Mouse (Mus musculus) layer of hippocampus, adult 11-12 months (tissue): ENCODE data around the gene Gm14862.

Experiments used
- DNase-seq: peaks from one replicate; pipeline ENCODE4 v3.0.0; 2022; ENCODE audit warnings: low spot score

Gm14862 gene

DNA sequence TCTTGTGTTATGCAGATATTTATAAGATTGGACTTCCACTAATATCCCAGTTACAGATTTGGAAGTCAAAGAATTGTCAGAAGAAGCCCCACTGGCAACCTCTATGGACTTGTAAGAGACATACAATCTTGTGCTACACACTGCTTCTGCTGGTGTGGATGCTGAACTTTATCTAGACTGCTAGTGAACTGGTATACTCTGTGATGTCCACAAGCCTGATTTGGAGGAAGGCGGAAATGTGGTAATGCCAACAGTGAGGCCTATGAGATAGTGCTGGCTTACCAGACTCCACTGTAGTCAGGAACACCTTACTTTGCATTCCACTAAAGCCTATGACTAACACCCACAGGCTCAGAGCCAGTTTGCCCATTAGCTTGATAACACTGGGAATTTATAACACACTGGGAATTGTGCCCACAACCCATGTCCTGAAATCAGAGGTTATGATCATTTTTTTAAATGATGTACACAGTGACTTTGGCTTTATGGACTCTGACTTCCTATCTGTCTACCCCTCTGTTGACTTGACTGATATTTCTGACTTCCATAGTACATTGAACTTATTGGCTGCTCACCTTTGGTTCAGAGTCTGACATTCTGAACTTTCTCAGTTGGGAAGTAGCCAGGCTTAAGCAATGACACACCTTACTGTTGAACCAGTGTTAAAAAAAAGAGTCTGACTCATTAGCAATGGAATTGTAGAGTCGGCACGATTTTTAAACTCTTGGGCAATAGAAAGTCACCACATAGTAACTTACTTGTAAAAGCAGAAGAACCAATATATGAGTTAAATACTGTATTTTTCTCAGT is 34.1 kb downstream of the Gm14862 start:
- no peak for DNase-seq

DNA sequence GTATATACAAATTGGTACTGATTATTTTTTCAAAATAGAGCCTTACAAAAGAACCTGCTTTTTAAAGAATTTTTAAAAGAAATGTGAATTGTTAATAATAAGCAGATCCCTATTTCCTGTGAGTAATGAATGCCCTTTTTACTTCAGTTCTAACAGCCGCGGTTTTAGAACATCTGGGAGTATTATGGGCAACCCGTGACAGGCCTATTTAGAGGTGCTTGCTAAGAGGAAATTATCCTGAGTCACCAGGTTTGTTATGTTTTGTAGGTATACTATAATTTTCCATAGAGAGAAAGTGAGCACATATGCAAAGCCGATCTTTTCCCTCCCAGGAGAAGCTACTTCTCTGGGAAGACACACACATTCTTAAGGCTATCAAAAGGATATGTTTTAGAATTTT is 35.0 kb downstream of the Gm14862 start:
- no peak for DNase-seq

DNA sequence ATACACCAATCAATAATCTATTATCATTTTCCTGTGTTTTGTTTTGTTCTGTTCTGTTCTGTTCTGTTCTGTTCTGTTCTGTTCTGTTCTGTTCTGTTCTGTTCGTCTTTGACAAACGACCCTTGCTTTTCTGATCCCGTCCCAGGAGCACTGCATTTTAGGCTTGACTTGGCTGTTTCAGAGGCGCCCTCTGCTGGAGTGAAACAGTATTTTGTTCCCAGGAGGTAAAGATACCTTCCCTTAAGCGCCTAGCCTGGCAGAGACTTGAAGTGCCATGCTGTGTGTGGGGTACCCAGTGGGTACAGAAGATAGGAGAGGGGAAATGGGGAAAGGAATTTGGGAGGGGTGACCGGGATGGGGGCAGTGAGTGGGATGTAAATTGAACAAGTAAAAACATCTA is 35.5 kb downstream of the Gm14862 start:
- DNase-seq: peak; percentile 22

DNA sequence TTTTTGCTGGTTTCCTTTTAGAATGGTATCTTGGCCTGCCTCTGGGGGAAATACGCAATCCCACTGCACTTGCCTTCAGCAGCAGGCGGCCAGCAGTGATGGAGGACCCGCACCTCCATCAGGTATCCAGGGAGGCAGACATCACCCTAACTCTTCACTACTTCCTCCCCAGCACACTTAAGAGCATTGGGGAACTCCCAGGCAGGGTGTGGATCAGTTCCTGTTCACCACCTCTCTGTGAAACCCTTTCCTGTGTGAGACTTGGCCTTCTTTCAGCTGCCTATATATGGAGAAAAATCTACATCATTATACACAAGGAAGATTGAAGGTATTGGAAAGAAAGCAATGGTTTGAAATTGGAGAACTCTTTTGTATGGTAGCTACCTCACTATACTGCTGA is 37.1 kb downstream of the Gm14862 start:
- DNase-seq: no peak

DNA sequence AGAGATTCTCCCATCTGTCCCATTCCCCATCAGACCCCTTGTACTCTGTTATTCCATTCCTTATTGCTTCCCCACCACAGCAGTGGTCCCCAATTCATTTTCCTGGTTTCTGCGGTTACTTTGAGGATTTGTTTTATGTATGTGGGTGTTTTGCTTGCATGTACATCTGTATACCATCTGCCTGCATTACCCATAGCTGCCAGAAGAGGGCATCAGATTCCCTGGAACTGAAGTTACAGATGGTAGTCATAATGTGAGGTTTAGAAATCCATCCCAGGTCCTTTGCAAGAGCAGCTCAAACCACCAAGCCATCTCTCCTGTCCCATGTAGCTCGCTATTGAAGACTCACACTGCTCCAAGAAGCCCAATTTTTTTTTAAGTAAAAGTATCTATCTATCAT is 40.5 kb downstream of the Gm14862 start:
- no peak for DNase-seq

DNA sequence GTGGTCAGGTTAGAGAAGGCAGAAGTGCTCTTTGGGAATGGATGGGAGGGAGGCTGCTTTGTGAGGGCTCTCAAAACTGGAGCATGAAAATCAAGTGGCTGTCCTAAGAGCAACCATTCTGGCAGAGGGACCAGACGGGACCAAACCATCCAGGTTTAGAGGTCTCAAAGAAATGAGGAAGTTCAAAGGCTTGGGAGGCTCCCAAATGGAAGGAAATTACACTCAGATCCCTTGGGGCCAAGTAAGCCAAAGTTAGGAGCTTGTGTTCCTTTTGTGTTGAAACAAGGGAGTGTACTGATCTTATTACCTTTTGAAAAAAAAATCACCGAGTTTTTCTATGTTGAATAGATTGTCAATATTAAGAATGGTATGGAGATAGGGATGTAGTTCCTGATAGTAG is 51.6 kb downstream of the Gm14862 start:
- DNase-seq: no peak

DNA sequence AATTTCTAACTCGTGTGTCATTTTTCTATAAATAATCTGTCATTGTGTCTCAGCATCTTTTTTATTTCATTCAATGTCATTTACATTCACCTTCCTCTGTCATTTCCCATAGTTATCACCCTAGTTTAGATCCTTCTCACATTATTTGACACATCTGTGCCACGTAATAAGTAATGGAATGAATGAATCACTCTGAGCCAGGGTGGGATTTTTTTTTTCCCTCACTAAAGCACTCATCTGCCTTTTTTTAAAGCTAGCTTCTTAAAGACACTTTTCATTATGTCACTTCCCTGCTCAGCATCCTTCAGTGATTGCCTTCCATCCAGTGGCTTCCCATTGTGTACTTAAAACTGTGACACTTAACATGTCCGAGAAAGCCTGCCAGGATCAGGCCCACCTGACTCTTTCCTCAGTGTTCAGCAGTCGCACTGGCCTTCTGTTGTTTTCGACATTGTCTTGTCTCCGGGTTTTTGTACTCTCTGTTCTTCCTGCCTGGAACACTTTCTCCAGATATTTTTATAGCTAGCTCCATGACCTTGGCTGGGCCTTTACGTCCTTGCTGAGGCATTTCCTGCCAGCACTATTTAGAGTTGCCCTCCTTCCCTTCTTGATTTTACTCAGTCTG is 53.8 kb downstream of the Gm14862 start:
- no peak for DNase-seq

DNA sequence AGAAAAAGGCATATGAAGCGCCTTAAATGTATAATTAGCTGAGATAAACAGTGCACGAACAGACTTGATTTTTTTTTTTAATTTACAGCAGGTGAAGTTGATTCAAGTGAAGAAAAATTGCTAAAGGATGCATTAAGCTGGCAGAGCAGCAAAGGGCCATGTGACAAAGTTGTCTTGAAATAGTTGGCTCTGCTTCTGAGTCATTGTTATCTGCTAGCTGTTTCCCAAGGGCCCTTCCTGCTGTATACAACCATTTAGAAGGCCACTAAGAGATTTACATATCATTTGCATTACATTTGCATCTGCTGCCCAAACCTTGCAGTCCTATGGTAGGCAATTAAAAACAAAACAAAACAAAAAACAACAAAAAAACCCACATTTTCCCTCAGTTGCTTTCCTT is 54.7 kb downstream of the Gm14862 start:
- DNase-seq: no peak
